Mouse (Mus musculus) liver, embryonic 13.5 days (tissue): ENCODE data around the gene Sult6b1. TPM values are rescaled to one million over a fixed set of nuclear protein-coding genes. Genes with fewer than 3 reads are reported as not detected.

Source experiments
- ATAC-seq: fragments of 200-750 bp; cut with Nextera tagmentation; 2 replicates; pipeline ENCODE4 v1.8.0; 2017; ENCODE audit warnings: low read depth, mild to moderate bottlenecking, moderate number of reproducible peaks, moderate library complexity
- DNase-seq: peaks from one replicate; pipeline ENCODE4 v3.0.0; 2022
- H3K27ac ChIP-seq: fragments of 300-500 bp; sonication (generic); 2 replicates; pipeline ENCODE4 v1.5.1; 2015; ENCODE audit warnings: moderate library complexity, mild to moderate bottlenecking, inconsistent platforms
- H3K27me3 ChIP-seq: fragments of 300-500 bp; sonication (generic); 2 replicates; pipeline ENCODE4 v1.6.1; 2015; ENCODE audit warnings: mild to moderate bottlenecking, inconsistent platforms
- H3K36me3 ChIP-seq: fragments of 300-500 bp; sonication (generic); 2 replicates; pipeline ENCODE4 v1.6.1; 2015; ENCODE audit warnings: mild to moderate bottlenecking, inconsistent platforms
- H3K4me1 ChIP-seq: fragments of 300-500 bp; sonication (generic); replicated peaks from 2 replicates; pipeline ENCODE4 v1.6.1; 2015; ENCODE audit warnings: inconsistent platforms
- H3K4me2 ChIP-seq: fragments of 300-500 bp; sonication (generic); 2 replicates; pipeline ENCODE4 v1.6.1; 2015; ENCODE audit warnings: inconsistent platforms, mild to moderate bottlenecking, moderate library complexity
- H3K4me3 ChIP-seq: fragments of 300-500 bp; sonication (generic); replicated peaks from 2 replicates; pipeline ENCODE4 v1.5.1; 2015; ENCODE audit warnings: mild to moderate bottlenecking, inconsistent platforms
- H3K9ac ChIP-seq: fragments of 300-500 bp; sonication (generic); 2 replicates; pipeline ENCODE4 v1.6.1; 2015; ENCODE audit warnings: mild to moderate bottlenecking, inconsistent platforms
- H3K9me3 ChIP-seq: fragments of 300-500 bp; sonication (generic); replicated peaks from 2 replicates; pipeline ENCODE4 v1.6.1; 2016; ENCODE audit warnings: inconsistent platforms
- WGBS: fragments of 180-500 bp; shearing (Covaris S2); methylation state at CpG from one replicate; pipeline ENCODE4 v1.1.7; 2015; ENCODE audit not compliant: insufficient replicate concordance; 5-methylcytosine and 5-hydroxymethylcytosine counted together
- polyA plus RNA-seq: library from polyadenylated mRNA; unstranded; fragments of >200 nt; fragmentation: Nextera tagmentation; extraction: Ambion mirVana; gene quantifications from 2 replicates; pipeline ENCODE4 v1.2.1, GENCODE M21; 2015

Sult6b1 gene
- polyA plus RNA-seq, 1 experiment from 2014 or later: 0.10 TPM

DNA sequence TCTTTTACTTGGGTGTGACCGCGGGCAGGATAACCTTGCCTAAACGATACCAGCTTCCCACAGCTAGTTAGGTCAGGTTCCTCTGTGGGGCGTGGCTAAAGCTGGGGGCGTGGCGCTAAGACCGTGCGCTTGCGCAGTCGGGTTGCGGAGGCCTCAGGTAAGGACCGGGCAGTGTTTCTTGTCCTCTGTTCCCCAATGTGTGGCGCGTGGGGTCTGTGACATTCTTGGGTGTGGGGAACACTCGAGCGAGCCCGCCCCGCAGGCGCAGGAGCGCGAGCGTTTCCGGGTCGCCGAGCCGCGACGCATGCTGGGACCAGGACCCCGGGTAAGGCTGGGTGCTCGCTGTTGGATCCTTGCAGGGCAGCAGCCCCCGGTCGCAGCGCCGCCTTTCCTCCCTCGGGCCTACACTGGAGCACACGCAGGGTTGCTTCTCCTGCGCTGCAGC, 9.6 kb upstream of the Sult6b1 start, which contains the start of gene Cebpzos:
Gene Cebpzos, plus strand, starts transcription at position 132 of the 445 bp plus-strand sequence.
- ATAC-seq (peak; percentile 94), DNase-seq (peak; percentile 91)
- peak within 1 kb of the TSS; percentile 82 for H3K27ac ChIP-seq
- H3K9ac ChIP-seq: peak within 1 kb of the TSS; percentile 82
- peaks cover 29% of the 10 kb centered on the region for H3K4me1 ChIP-seq
- H3K27me3 ChIP-seq: no peaks in the 10 kb centered on the region
- under 1% methylated on average over 37 of the region's 37 CpGs for WGBS
- peaks cover 25% of the 10 kb centered on the region for H3K36me3 ChIP-seq
- H3K4me3 ChIP-seq: peak within 1 kb of the TSS; percentile 77
- no peaks in the 10 kb centered on the region for H3K9me3 ChIP-seq
- H3K4me2 ChIP-seq: peak within 1 kb of the TSS; percentile 83

DNA sequence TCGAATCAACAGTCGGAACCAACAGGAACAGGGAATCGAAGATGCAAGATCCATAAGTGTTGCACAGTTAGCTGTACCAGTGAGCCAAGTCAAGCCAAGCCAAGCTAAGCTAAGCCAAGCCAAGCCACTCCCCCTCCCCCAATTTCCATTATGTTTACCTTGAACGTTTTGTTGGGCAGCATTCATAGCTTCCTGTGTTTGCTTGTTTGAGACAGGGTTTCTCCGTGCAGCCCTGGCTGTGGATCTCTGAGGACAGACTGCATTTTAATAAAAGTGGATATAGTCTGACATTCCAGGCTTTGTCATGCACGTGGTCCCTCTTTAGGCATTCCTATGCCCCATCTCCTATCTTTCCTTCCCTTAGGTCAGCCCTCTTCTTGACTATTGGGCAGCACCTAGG, 9.0 kb upstream of the Sult6b1 start:
- H3K36me3 ChIP-seq: peaks cover 20% of the 10 kb centered on the region
- H3K27ac ChIP-seq: peak overlapping the region; percentile 82
- peak overlapping the region; percentile 83 for H3K4me2 ChIP-seq
- H3K4me1 ChIP-seq: peaks cover 29% of the 10 kb centered on the region
- H3K27me3 ChIP-seq: no peaks in the 10 kb centered on the region
- DNase-seq: no peak
- WGBS: 44% methylated on average over 6 of the region's 6 CpGs
- peak overlapping the region; percentile 77 for H3K4me3 ChIP-seq
- H3K9ac ChIP-seq: peak overlapping the region; percentile 82
- no peak for ATAC-seq
- H3K9me3 ChIP-seq: no peaks in the 10 kb centered on the region

DNA sequence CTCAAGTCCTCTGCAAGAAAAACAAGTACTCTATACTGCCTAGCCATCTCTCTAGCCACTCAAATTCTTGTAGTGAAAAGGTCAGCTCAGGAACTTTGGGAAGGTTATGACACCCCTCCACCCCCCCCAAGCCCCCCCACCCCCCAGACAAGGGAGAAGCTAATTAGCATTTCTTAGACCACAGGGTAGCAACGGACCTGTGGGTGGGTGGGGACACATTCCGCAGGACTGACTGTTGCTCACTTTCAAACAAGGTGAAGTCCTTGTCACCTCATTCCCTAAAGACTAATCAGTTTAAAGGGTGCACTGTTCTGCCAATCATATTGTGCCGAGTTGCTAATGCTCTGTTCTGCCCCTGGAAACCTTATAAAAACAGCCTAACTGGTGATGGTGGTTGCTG, 7.1 kb upstream of the Sult6b1 start:
- H3K36me3 ChIP-seq: peaks cover 5% of the 10 kb centered on the region
- no peak for DNase-seq
- H3K27ac ChIP-seq: no peak overlapping the region
- ATAC-seq: no peak
- H3K9me3 ChIP-seq: no peaks in the 10 kb centered on the region
- H3K4me2 ChIP-seq: 0 out of 2 replicates have a peak overlapping the region, but pooled peaks have one; percentile 64
- no peak overlapping the region for H3K4me3 ChIP-seq
- H3K4me1 ChIP-seq: peaks cover 29% of the 10 kb centered on the region
- WGBS: 68% methylated on average over 3 of the region's 3 CpGs
- H3K27me3 ChIP-seq: no peaks in the 10 kb centered on the region
- H3K9ac ChIP-seq: no peak overlapping the region

DNA sequence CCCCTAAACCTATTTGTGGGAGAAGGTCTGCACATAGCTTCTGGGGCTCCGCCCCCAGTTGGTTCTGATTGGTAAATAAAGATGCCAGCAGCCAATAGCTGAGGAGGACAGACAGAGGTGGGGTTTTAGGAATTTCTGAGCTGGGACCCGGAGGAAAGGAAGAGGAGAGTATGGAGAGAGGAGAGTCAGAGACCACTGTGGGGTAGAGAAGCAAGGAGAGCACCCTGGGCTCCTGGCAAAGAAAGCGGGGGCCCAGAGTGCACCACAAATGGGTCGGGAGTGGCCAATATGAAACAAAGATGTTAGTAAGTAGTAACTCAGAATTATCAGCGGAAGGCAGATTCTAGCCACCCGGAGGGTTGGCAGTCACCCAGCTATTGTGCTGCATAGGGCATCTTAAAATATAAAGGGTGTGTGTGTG, 6.1 kb upstream of the Sult6b1 start:
- Histone ChIP-seq H3K27me3 (no peaks in the 10 kb centered on the region; the same call in 1 of the 2 replicates), H3K9ac (peak overlapping the region; percentile 51; the same call in 1 of the 2 replicates), H3K4me2 (peak overlapping the region; percentile 64), H3K36me3 (no peaks in the 10 kb centered on the region), H3K27ac (0 out of 2 replicates have a peak overlapping the region, but pooled peaks have one; percentile 14), H3K9me3 (no peaks in the 10 kb centered on the region), H3K4me3 (peak overlapping the region; percentile 55), H3K4me1 (peaks cover 28% of the 10 kb centered on the region)
- ATAC-seq: peak; percentile 29
- WGBS: 19% methylated on average over 6 of the region's 6 CpGs
- no peak for DNase-seq

- 46% methylated on average over 2 of the region's 2 CpGs for WGBS
- no peak overlapping the region for H3K9ac ChIP-seq
- no peaks in the 10 kb centered on the region; the same call in 1 of the 2 replicates for H3K27me3 ChIP-seq
- H3K36me3 ChIP-seq: no peaks in the 10 kb centered on the region
- H3K27ac ChIP-seq: no peak overlapping the region
- ATAC-seq (no peak), DNase-seq (no peak)
- no peaks in the 10 kb centered on the region for H3K9me3 ChIP-seq
- H3K4me1 ChIP-seq: peaks cover 12% of the 10 kb centered on the region
- no peak overlapping the region for H3K4me2 ChIP-seq
- no peak overlapping the region for H3K4me3 ChIP-seq
These were observed 2.6 kb upstream of the Sult6b1 start for GRCm38 (mm10) chr17:78909374-78909773.

DNA sequence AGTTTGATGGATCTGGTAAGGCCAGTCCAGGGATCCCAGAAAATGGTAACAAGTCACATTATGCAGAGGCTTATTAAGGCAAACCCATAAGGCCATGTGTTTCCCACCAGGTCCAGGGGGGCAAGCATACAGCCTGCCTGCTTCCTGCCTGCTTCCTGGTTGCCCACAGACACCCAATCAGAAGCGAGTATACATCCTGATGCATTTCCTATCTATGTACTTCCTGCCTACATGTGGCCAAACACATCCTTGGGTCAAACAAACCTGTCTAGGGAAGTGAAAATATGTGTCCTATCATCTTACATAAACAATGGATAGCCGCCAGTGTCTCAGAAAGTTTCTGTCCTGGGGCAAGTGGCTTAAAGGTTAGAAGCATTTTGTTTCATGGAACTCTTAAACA, 3.6 kb downstream of the Sult6b1 start:
- DNase-seq (no peak), ATAC-seq (no peak)
- Histone ChIP-seq H3K4me2 (no peak overlapping the region), H3K27ac (no peak overlapping the region), H3K36me3 (no peaks in the 10 kb centered on the region), H3K9ac (no peak overlapping the region), H3K9me3 (no peaks in the 10 kb centered on the region), H3K4me3 (no peak overlapping the region), H3K27me3 (no peaks in the 10 kb centered on the region), H3K4me1 (no peaks in the 10 kb centered on the region)
- 68% methylated on average over 2 of the region's 2 CpGs for WGBS

DNA sequence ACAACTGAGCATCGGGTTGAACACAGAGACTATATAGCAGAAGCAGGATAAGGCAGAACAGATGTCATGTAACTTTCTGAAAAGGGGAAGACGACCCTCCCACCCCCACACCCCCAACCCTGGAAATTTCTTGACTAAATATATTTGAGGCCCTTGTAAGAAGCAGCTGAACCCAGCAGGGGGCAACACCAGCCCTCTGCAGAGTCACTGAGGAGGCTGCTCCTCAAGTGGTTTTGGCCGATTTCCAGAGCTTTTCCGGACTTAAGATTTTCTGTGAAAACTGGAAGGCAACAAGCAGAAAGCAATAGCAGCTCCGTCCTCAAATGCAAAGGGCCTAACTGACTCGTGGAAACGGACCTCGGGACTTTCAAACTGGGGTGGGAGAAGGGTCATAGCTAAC, 11.4 kb downstream of the Sult6b1 start:
- no peak overlapping the region for H3K4me2 ChIP-seq

DNA sequence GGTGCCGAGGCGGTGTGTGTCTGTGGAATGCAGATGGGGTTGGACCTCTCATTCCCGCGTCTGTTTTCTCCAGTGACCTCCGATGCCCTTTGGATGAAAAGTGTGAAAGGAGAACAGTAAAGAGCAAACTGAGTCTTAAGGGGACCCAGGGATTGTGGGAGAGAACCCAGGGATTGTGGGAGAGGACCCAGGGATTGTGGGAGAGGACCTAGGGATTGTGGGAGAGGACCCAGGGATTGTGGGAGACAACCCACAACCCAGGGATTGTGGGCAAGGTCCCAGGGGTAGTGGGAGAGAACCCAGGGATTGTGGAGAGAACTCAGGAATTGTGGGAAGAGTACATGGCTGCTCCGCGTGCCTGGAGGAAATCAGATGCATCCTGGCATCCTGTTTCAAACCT, 11.8 kb downstream of the Sult6b1 start:
- Histone ChIP-seq H3K27me3 (no peaks in the 10 kb centered on the region), H3K36me3 (no peaks in the 10 kb centered on the region)
- no peak for ATAC-seq

More for the DNA sequence above, 11.4 kb downstream of the Sult6b1 start:
- Histone ChIP-seq H3K9ac (no peak overlapping the region), H3K4me1 (no peaks in the 10 kb centered on the region), H3K27ac (no peak overlapping the region), H3K36me3 (no peaks in the 10 kb centered on the region), H3K27me3 (no peaks in the 10 kb centered on the region), H3K9me3 (no peaks in the 10 kb centered on the region), H3K4me3 (no peak overlapping the region)
- no peak for ATAC-seq
- WGBS: 24% methylated on average over 8 of the region's 8 CpGs
- no peak for DNase-seq

GRCm38 (mm10) chr17:78891020-78891419, 15.8 kb downstream of the Sult6b1 start:
- Histone ChIP-seq H3K9me3 (no peaks in the 10 kb centered on the region), H3K4me2 (no peak overlapping the region), H3K27me3 (no peaks in the 10 kb centered on the region), H3K9ac (no peak overlapping the region), H3K27ac (no peak overlapping the region), H3K4me1 (no peaks in the 10 kb centered on the region), H3K4me3 (no peak overlapping the region), H3K36me3 (no peaks in the 10 kb centered on the region)
- DNase-seq: no peak
- no peak for ATAC-seq
- WGBS: 51% methylated on average over 9 of the region's 9 CpGs

More for the DNA sequence above, 11.8 kb downstream of the Sult6b1 start:
- H3K4me3 ChIP-seq: no peak overlapping the region
- DNase-seq: no peak
- H3K27ac ChIP-seq: no peak overlapping the region
- no peak overlapping the region for H3K9ac ChIP-seq
- no peaks in the 10 kb centered on the region for H3K4me1 ChIP-seq
- no peak overlapping the region for H3K4me2 ChIP-seq
- WGBS: 63% methylated on average over 7 of the region's 7 CpGs
- no peaks in the 10 kb centered on the region for H3K9me3 ChIP-seq

DNA sequence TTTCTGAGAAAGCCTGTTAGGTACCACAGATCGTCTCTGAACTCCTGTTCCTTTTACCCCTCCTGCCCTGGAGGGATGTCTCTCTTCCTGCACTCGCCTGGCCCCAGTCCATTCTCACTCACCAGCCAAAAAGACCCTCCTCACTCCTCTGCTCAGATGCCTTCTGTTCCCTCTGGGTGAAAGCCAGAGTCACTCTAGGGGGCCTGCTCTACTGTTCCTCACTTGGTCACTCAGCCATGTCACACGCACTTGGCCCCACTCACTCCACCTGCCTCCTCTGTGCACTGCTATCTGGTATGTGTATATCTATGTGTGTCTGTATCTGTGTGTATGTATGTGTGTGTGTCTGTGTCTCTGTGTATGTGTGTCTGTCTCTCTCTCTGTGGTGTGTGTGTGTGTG, 17.6 kb downstream of the Sult6b1 start:
- WGBS: 44% methylated on average over 3 of the region's 3 CpGs
- no peak overlapping the region for H3K27ac ChIP-seq
- no peak overlapping the region for H3K9ac ChIP-seq
- no peaks in the 10 kb centered on the region for H3K4me1 ChIP-seq
- ATAC-seq (no peak), DNase-seq (no peak)
- no peaks in the 10 kb centered on the region for H3K9me3 ChIP-seq
- H3K4me3 ChIP-seq: no peak overlapping the region
- no peaks in the 10 kb centered on the region for H3K27me3 ChIP-seq
- H3K36me3 ChIP-seq: no peaks in the 10 kb centered on the region
- no peak overlapping the region for H3K4me2 ChIP-seq

GRCm38 (mm10) chr17:78888554-78888953, 18.2 kb downstream of the Sult6b1 start:
- WGBS: 61% methylated on average over 4 of the region's 4 CpGs
- H3K27me3 ChIP-seq: no peaks in the 10 kb centered on the region
- H3K36me3 ChIP-seq: no peaks in the 10 kb centered on the region
- H3K4me2 ChIP-seq: no peak overlapping the region
- no peaks in the 10 kb centered on the region for H3K4me1 ChIP-seq
- no peak overlapping the region for H3K4me3 ChIP-seq
- no peak overlapping the region for H3K9ac ChIP-seq
- no peak for ATAC-seq
- H3K27ac ChIP-seq: no peak overlapping the region
- no peaks in the 10 kb centered on the region for H3K9me3 ChIP-seq
- DNase-seq: no peak
